Mouse (Mus musculus) kidney, embryonic 16.5 days (tissue): ENCODE data around the gene Pla2g4e. TPM values are rescaled to one million over a fixed set of nuclear protein-coding genes. Genes with fewer than 3 reads are reported as not detected.

ENCODE experiments used
- ATAC-seq: fragments of 200-750 bp; cut with Nextera tagmentation; 2 replicates; pipeline ENCODE4 v1.8.0; 2017; ENCODE audit warnings: moderate TSS enrichment; ENCODE audit not compliant: low FRiP score, low TSS enrichment
- H3K27ac ChIP-seq: fragments of 300-500 bp; sonication (generic); 2 replicates; pipeline ENCODE4 v1.5.1; 2014; ENCODE audit warnings: low read length
- H3K27me3 ChIP-seq: fragments of 300-500 bp; sonication (generic); 2 replicates; pipeline ENCODE4 v1.6.1; 2014; ENCODE audit warnings: low read length, control low read depth, mixed read lengths; ENCODE audit not compliant: insufficient read depth
- H3K36me3 ChIP-seq: fragments of 300-500 bp; sonication (generic); 2 replicates; pipeline ENCODE4 v1.6.1; 2014; ENCODE audit warnings: low read length, control low read depth, mixed read lengths; ENCODE audit not compliant: insufficient read depth
- H3K4me1 ChIP-seq: fragments of 300-500 bp; sonication (generic); 2 replicates; pipeline ENCODE4 v1.6.1; 2014; ENCODE audit warnings: low read length, control low read depth, mixed read lengths; ENCODE audit not compliant: insufficient read depth
- H3K4me2 ChIP-seq: fragments of 300-500 bp; sonication (generic); replicated peaks from 2 replicates; pipeline ENCODE4 v1.6.1; 2014; ENCODE audit warnings: low read depth, low read length
- H3K4me3 ChIP-seq: fragments of 300-500 bp; sonication (generic); 2 replicates; pipeline ENCODE4 v1.5.1; 2014; ENCODE audit warnings: mild to moderate bottlenecking, low read length
- H3K9ac ChIP-seq: fragments of 300-500 bp; sonication (generic); replicated peaks from 2 replicates; pipeline ENCODE4 v1.6.1; 2014; ENCODE audit warnings: low read length
- H3K9me3 ChIP-seq: fragments of 300-500 bp; sonication (generic); 2 replicates; pipeline ENCODE4 v1.6.1; 2016; ENCODE audit warnings: low read length, control low read depth
- WGBS: fragments of 180-500 bp; shearing (Covaris S2); extraction: QIAGEN DNeasy Blood & Tissue Kit; methylation state at CpG from one replicate; pipeline ENCODE4 v1.1.7; 2014; 5-methylcytosine and 5-hydroxymethylcytosine counted together
- polyA plus RNA-seq: library from polyadenylated mRNA; unstranded; fragments of >200 nt; fragmentation: Nextera tagmentation; extraction: Ambion mirVana; gene quantifications from 2 replicates; pipeline ENCODE4 v1.2.1, GENCODE M21; 2015

Pla2g4e gene
- polyA plus RNA-seq, 1 experiment from 2014 or later = 0.05 TPM

DNA sequence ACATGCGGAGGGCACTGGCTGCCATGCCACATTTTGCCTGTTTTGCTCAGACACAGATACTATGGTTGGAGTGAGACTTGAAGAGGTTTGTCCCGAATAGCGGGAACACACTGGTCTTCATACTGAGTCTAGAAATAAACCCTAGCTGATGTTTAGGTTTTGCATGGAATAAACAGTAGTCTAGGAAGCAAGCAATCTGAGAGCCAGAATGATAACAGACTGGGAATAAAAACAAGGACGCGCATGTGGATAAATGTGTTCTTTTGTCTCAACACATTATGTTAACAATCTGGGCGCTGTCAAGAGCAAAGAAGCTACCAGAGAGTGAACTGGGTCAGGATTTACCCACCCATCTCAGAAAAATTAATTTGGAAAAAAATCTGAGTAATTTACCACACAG, 122.2 kb downstream of the Pla2g4e start:
- Histone ChIP-seq H3K4me3 (no peak overlapping the region), H3K4me2 (no peak overlapping the region), H3K27me3 (no peaks in the 10 kb centered on the region), H3K4me1 (peaks cover 31% of the 10 kb centered on the region), H3K9me3 (no peaks in the 10 kb centered on the region), H3K9ac (no peak overlapping the region), H3K27ac (no peak overlapping the region), H3K36me3 (no peaks in the 10 kb centered on the region)
- WGBS = 94% methylated on average over 6 of the region's 6 CpGs
- ATAC-seq = no peak

DNA sequence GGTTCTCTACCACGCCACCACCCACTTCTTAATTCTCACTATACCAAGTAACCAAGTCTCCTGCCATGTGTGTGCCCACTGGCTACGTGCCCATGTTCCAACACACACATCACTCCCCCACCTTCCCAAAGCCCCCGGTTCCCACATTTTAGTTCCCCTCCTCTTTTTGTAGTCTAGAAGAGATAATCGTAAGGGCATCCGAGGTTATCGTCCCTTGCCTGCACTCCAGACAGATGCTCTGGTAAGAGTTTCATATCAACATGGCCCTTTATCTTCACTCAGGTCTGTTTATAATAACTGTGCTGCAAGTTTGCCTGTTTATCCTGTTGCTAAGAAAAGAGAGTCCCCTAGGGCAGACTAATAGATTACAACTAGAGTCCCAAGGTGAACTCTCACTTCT, 127.8 kb downstream of the Pla2g4e start:
- H3K4me3 ChIP-seq = no peak overlapping the region
- no peak for ATAC-seq
- no peaks in the 10 kb centered on the region for H3K4me1 ChIP-seq
- H3K27me3 ChIP-seq = no peaks in the 10 kb centered on the region
- H3K9ac ChIP-seq = no peak overlapping the region
- no peak overlapping the region for H3K4me2 ChIP-seq
- H3K9me3 ChIP-seq = no peaks in the 10 kb centered on the region
- no peaks in the 10 kb centered on the region for H3K36me3 ChIP-seq
- WGBS = 88% methylated on average over 6 of the region's 6 CpGs
- no peak overlapping the region for H3K27ac ChIP-seq

Other genes starting within 250 kb of the Pla2g4e start
- 24.7 and 25.2 TPM in 2 replicates for gene Jmjd7, start 217.9 kb downstream of the Pla2g4e start, polyA plus RNA-seq
- 4.0 and 6.0 TPM in 2 replicates for gene Gm28042, start 217.8 kb downstream of the Pla2g4e start, polyA plus RNA-seq
- gene Pla2g4b, start 211.9 kb downstream of the Pla2g4e start, polyA plus RNA-seq = 2.0 and 2.6 TPM in 2 replicates
- 50.4 and 54.0 TPM in 2 replicates for gene Ehd4, start 90.7 kb downstream of the Pla2g4e start, polyA plus RNA-seq
- gene Pla2g4d, start 43.9 kb upstream of the Pla2g4e start, polyA plus RNA-seq = 0.04 and 0.14 TPM in 2 replicates
- gene Pla2g4f, start 68.8 kb upstream of the Pla2g4e start, polyA plus RNA-seq = 0.07 TPM in 1 of 2 replicates, not detected in the other
- 22.7 and 26.1 TPM in 2 replicates for gene Vps39, start 107.8 kb upstream of the Pla2g4e start, polyA plus RNA-seq
- gene Ganc, start 158.6 kb upstream of the Pla2g4e start, polyA plus RNA-seq = 11.7 and 12.9 TPM in 2 replicates
- gene Tmem87a, start 158.8 kb upstream of the Pla2g4e start, polyA plus RNA-seq = 6.4 and 9.6 TPM in 2 replicates
- 1.4 and 1.8 TPM in 2 replicates for gene Capn3, start 210.7 kb upstream of the Pla2g4e start, polyA plus RNA-seq